Mouse (Mus musculus) stomach, adult 2 months (tissue): ENCODE data around the gene Iqgap2. TPM values are rescaled to one million over a fixed set of nuclear protein-coding genes. Genes with fewer than 3 reads are reported as not detected.

ENCODE experiments used
- polyA plus RNA-seq: library from polyadenylated mRNA; depleted of rRNA; stranded (reverse); fragments of >200 nt; gene quantifications from 2 replicates; pipeline ENCODE4 v1.2.3, GENCODE M21; 2012; rRNA removed

Gene Iqgap2
- polyA plus RNA-seq = 3.4 and 4.1 TPM in 2 replicates

DNA sequence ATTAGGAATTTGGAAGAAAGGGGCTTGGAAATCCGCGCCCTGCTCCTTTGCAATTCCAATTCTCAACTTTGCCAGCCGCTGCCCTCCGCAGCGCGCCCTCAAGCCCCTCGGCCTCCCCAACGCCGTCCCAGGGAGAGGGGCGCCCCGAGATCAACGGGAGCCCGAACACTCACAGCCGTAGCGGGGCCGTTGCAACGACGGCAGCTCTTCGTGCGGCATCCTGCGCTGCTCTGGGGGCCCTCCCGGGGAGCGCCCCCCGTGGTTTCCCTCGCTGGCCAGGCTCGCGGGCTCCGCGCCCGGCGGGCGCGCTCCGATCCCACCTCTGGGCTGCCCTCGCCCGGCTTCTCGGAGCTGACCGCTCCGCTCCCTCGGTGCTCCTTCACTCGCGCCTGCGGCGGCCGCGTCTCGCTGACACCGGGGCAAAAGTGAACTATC lies at the start of gene Iqgap2:
TSS of gene Iqgap2 (minus strand) at position 432 of the 435 bp plus-strand sequence.

DNA sequence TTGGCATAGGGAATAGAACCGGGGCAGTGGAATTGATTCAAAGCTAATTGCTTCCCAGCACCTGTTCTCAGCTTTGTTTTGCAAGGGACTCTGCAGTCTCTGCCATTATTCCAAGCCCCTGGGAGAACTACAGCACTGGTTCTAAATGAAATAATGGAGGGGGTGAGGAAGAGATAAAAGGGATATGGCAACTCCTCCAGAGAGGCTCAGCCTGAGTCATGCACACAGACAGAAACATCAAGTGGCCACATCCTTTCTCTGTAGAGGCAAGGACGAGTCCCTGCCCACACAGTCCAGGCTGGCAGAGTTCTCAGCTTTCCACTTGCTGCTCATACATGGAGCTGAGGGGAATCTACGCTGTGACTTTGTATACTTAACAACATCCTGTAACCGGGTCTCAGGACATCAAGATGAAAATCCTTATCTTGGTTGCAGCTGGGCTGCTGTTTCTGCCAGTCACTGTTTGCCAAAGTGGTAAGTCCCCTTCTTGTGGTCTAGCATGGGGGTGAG lies 195.0 kb downstream of the Iqgap2 start, which contains the start of gene F2rl2:
TSS of gene F2rl2 (plus strand) at position 200 of the 510 bp plus-strand sequence.

DNA sequence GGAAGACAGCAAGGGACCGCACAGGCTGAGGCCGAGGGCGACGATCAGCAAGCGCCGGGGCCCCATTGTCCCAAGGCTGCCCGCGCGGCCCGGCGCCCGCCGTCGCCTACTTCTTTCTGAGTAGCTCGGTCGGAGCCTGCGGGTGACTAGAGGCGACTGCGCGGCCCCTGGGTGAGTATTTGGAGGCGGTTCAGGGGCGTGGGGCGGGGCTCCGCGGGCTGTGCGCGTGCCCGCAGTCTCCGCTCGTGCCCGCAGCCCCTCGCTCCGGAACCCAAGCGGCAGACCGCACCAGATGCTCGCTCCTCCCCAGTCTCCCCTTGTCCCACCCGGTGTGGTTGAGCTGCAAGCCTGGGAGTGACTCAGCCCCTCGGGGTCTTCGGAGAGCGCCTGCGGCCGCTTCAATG lies 273.4 kb downstream of the Iqgap2 start, which contains the start of gene F2r:
TSS of gene F2r (minus strand) at position 179 of the 404 bp plus-strand sequence.

Other genes starting within 250 kb of the Iqgap2 start
- gene F2rl2, start 195.1 kb downstream of the Iqgap2 start, polyA plus RNA-seq = 0.08 and 0.14 TPM in 2 replicates
- gene Gm20075, start 189.5 kb upstream of the Iqgap2 start, polyA plus RNA-seq = not detected in 2 replicates
- gene Gm17190, start 190.1 kb upstream of the Iqgap2 start, polyA plus RNA-seq = not detected in 2 replicates
- 0.10 and 0.25 TPM in 2 replicates for gene Sv2c, start 240.7 kb upstream of the Iqgap2 start, polyA plus RNA-seq